Mouse (Mus musculus): Measurements from ENCODE around the gene Alkbh5. TPM values are rescaled to one million over a fixed set of nuclear protein-coding genes. Genes with fewer than 3 reads are reported as not detected.

Gene Alkbh5
- total RNA-seq (2021): 10 to 100 TPM; 72.1 TPM
- long read RNA-seq, experiment 1, full-length matches to known transcripts: 71 of 82 reads
- long read RNA-seq, experiment 1, partial matches to known transcripts: 0 of 82 reads
- long read RNA-seq, experiment 1, other reads (novel, unspliced or antisense): 11 of 82 reads
- long read RNA-seq, experiment 2, full-length matches to known transcripts: 114 of 120 reads
- long read RNA-seq, experiment 2, partial matches to known transcripts: 5 of 120 reads
- long read RNA-seq, experiment 2, other reads (novel, unspliced or antisense): 1 of 120 reads

DNA sequence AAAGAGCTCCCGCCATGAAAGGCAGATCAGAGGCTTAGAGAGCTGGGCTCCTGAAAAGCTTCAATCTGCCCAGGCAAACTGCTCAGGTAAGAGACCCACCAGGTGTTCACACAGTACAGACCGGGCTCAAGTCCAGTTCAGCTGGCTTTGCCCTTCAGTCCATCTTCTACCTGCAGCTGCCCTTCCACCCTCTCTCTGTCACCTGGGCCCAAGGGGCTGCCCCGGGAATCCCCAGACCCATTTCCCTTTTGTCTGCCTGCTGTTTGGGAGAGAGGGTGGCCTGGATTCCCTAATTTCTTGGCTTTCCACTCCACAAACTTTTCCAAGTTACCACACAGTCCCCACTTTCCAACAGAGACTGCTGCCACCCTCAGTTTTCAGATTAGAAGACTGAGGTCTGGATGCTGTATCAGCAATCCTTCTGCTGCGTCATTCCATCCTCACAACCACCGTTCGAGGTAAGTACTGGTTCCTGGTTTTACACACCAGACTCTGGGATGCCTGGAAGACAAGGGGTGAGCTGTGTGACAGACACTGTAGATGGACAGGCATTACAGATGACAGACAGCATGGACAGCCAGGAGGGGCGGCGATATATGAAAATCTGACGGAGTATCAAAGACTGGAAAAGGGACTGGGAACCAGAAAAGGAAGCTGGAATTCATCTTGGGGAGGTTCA is at the start of gene Alkbh5:
Alkbh5 (plus strand) TSS at position 202 of the 679 bp plus-strand sequence.
- intact Hi-C loops (cut with DNase I; ENCODE audit: low total_unique reads): no loop called here
- no peak for DNase-seq

GRCm38 (mm10) chr11:60492726-60493125 is 43.5 kb upstream of the Alkbh5 start:
- intact Hi-C loops (cut with DNase I; ENCODE audit: low total_unique reads): no loop called here
- no peak for DNase-seq

- intact Hi-C loops (cut with DNase I; ENCODE audit: low total_unique reads): no loop called here
Observed at GRCm38 (mm10) chr11:60495692-60496091, 40.5 kb upstream of the Alkbh5 start.

DNA sequence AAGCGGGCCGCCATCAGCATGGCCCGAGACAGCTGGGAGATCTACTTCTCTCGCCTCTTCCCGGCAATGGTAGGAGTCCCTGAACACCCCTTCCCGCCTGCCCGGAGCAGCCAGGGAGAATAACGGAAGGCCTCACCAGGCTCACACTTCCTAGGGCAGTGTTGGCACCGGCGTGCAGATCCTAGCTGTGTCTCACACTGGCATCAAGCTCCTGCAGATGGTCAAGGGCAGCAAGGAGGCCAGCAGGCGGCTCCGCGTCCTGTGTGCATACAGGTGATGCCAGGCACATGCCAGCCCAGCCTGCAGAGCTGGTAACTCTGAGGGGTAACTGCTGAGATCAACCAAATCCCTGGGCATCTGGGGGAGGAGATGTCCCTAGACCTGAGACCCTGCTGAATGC is 28.9 kb upstream of the Alkbh5 start:
- DNase-seq: no peak
- intact Hi-C loops (cut with DNase I; ENCODE audit: low total_unique reads): no loop called here

More at GRCm38 (mm10) chr11:60495692-60496091, 40.5 kb upstream of the Alkbh5 start:
- DNase-seq: no peak

GRCm38 (mm10) chr11:60508950-60509349 is 27.2 kb upstream of the Alkbh5 start:
- intact Hi-C loops (cut with DNase I; ENCODE audit: low total_unique reads): loop anchor here (2.0 kb wide), 1 partner anchor 76 kb away; no protein-coding TSS in a partner anchor
- DNase-seq: no peak

DNA sequence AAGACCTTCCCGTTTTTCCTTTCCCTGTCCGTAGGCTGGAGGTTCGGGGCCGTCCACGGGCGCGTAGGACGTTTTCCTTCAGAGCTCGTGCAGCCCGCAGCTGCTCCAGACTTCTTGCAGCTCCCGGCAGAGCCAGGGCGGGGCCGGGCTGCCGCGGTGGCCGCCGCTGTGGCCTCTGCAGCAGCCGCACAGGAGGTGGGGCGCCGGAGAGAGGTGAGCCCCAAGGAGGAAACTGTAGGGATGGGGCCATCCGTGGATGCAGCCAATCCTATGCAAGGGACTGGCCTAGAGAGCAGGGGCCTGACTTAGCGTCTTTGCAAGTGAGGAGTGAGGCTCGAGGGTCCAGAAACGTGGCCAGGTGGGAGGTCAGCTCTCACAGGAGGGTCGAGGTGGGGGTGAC is 26.7 kb upstream of the Alkbh5 start:
- intact Hi-C loops (cut with DNase I; ENCODE audit: low total_unique reads): loop anchor here (2.0 kb wide), 1 partner anchor 77 kb away; no protein-coding TSS in a partner anchor
- DNase-seq: peak; percentile 19

- no peak for DNase-seq
- intact Hi-C loops (cut with DNase I; ENCODE audit: low total_unique reads): no loop called here
Observed at GRCm38 (mm10) chr11:60511893-60512292, 24.3 kb upstream of the Alkbh5 start.

- intact Hi-C loops (cut with DNase I; ENCODE audit: low total_unique reads): no loop called here
- no peak for DNase-seq
Observed at GRCm38 (mm10) chr11:60512520-60512919, 23.7 kb upstream of the Alkbh5 start.

- intact Hi-C loops (cut with DNase I; ENCODE audit: low total_unique reads): no loop called here
- no peak for DNase-seq
Observed at GRCm38 (mm10) chr11:60514941-60515340, 21.2 kb upstream of the Alkbh5 start.

DNA sequence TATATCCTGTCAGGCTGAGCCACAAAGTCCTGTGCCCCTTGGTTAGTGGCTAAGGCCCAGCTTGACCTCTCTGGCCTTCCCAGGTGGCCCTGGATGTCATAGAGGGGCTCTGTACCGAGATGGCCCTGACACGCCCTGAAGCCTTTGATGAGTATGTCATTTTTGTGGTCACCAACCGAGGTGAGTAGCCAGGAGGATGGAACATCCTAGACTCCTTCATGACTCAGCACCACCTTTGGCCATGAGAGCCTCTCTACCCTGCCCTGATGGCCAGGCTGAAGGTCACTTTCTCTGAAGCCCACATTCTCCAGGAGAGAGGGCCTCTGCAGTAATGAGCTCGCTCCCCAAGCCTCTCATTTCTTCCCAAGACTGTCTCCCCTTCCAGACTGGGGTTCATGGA is 17.9 kb upstream of the Alkbh5 start:
- no peak for DNase-seq
- intact Hi-C loops (cut with DNase I; ENCODE audit: low total_unique reads): no loop called here

GRCm38 (mm10) chr11:60522027-60522426 is 14.2 kb upstream of the Alkbh5 start:
- no peak for DNase-seq
- intact Hi-C loops (cut with DNase I; ENCODE audit: low total_unique reads): no loop called here

DNA sequence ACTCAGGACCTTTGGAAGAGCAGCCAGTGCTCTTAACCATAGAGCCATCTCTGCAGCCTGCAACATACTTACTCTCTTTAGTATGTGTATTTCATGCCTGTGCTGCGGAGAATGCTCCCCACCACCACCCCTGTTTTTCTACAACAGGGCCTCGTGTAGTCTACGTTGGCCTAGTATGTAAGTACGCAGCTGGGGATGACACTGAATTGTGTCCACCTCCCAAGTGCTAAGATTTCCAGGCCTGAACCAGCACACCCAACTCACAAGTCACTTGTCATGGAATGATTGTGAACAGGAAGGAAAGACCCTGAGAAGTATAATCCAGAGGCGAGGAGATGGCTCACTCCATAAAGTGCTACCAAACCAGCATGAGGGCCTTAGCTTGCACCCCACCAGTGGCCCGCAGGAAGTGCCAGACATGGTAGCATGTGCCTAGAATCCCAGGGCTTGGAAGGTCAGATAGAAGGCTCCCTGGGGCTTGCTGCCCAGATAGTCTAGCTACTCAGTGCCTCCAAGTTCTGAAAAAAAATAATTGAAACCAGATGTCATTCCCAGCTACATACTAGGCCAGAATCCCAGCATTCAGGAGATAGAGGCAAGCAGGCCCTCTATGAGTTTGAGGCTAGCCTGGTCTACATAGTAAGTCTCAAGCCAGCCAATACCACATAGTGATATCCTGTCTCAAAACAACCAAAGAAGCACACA is 13.4 kb upstream of the Alkbh5 start:
- intact Hi-C loops (cut with DNase I; ENCODE audit: low total_unique reads): no loop called here
- no peak for DNase-seq

- intact Hi-C loops (cut with DNase I; ENCODE audit: low total_unique reads): no loop called here
- no peak for DNase-seq
Observed at GRCm38 (mm10) chr11:60526461-60526860, 9.7 kb upstream of the Alkbh5 start.

DNA sequence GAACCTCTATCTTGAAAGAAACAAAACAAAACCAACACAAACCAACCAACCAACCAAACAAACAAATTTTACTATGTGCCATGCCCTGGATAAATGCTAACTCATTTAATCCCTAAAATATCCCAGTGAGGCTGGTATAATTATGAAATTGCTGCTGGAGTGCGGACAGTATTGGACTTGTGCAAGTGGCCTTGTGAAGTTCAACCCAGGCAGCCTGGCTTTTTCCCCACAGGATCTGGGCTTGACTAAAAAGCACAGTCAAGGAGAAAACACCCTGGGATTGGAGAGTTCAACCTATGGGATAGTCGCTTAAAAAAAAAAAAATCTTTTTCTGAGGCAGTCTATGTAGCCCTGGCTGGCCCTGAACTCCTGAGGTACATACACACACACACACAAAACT is 505 bp upstream of the Alkbh5 start:
- intact Hi-C loops (cut with DNase I; ENCODE audit: low total_unique reads): no loop called here
- no peak for DNase-seq

DNA sequence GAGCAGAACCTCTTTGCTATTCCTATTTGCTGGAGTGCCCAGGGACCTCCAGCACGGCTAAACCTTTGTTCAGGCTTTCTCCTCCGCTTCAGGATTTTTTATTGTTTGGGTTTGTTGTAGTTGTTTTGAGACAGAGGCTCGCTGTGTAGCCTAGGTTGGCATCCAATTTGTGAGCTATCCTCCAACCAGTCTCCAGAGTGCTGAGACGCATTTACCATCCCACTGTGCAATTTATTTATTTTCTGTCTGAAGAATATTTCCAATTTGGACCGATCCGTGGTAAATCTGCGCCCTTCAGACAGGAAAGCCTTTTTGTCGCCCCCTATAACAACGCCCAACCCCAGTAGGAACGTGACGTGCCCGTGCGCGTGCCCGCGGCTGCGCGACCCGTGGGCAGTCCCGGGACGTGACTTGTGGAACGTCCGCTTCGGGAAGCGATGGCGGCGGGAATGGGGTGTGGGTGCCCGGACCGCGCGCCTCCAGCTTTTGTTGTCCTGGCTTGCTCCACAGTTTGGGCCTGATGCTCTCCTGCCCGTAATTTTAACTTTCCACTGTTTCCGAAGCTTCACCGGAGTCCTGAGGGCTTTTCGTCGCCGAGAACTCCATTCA is 782 bp downstream of the Alkbh5 start:
- peak; percentile 94 for DNase-seq
- intact Hi-C loops (cut with DNase I; ENCODE audit: low total_unique reads): no loop called here

- intact Hi-C loops (cut with DNase I; ENCODE audit: low total_unique reads): no loop called here
Observed at GRCm38 (mm10) chr11:60537468-60538347, 1.5 kb downstream of the Alkbh5 start.

GRCm38 (mm10) chr11:60538371-60539281 is 2.4 kb downstream of the Alkbh5 start:
- intact Hi-C loops (cut with DNase I; ENCODE audit: low total_unique reads): no loop called here
- DNase-seq: peak; percentile 30

More at GRCm38 (mm10) chr11:60537468-60538347, 1.5 kb downstream of the Alkbh5 start:
- DNase-seq: peak; percentile 97

GRCm38 (mm10) chr11:60539540-60539939 is 3.4 kb downstream of the Alkbh5 start:
- no peak for DNase-seq
- intact Hi-C loops (cut with DNase I; ENCODE audit: low total_unique reads): no loop called here

Data from gastrocnemius, postnatal 14 days (tissue).